Mouse (Mus musculus) adrenal gland, postnatal 36 days (tissue): Measurements from ENCODE around the gene Tdrd7. TPM values are rescaled to one million over a fixed set of nuclear protein-coding genes. Genes with fewer than 3 reads are reported as not detected.

ENCODE experiments used
- total RNA-seq, 2 experiments: library from RNA; stranded (reverse); gene quantifications; 2 replicates each; pipeline ENCODE4 v1.2.3; 2021

Gene Tdrd7
- total RNA-seq, 2 experiments from 2014 or later: 28.5 to 32.3 TPM

Other genes starting within 250 kb of the Tdrd7 start
- gene Aldh1b1, start 166.3 kb upstream of the Tdrd7 start, total RNA-seq: 10 to 100 TPM; 20.2 to 34.4 TPM
- not detected for gene Igfbpl1, start 138.4 kb upstream of the Tdrd7 start, total RNA-seq
- gene Stra6l, start 116.7 kb upstream of the Tdrd7 start, total RNA-seq: under 1 TPM; 0.13 to 0.43 TPM
- under 1 TPM; 0.13 to 0.23 TPM for gene Ccdc180, start 75.0 kb upstream of the Tdrd7 start, total RNA-seq
- 1 to 10 TPM; 2.0 to 6.6 TPM for gene Tmod1, start 73.6 kb downstream of the Tdrd7 start, total RNA-seq
- gene Ncbp1, start 173.3 kb downstream of the Tdrd7 start, total RNA-seq: 10 to 100 TPM; 48.5 to 49.5 TPM
- 10 to 100 TPM; 29.4 to 29.5 TPM for gene Tstd2, start 173.4 kb downstream of the Tdrd7 start, total RNA-seq
- gene Xpa, start 231.0 kb downstream of the Tdrd7 start, total RNA-seq: 10 to 100 TPM; 14.1 to 18.3 TPM